Mouse (Mus musculus) kidney, adult 2 months (tissue): ENCODE data around the gene Lct. TPM values are rescaled to one million over a fixed set of nuclear protein-coding genes. Genes with fewer than 3 reads are reported as not detected.
"Not testable (repeated sequence)": the region's sequence is repeated elsewhere in the genome, so short reads cannot be mapped to it uniquely, and the experiment has no call there.

ENCODE experiments used
- DNase-seq: peaks from one replicate; pipeline ENCODE4 v3.0.0; 2021
- H3K27ac ChIP-seq: fragments of 200-500 bp; 2 replicates; pipeline ENCODE4 v1.5.1; 2012; ENCODE audit warnings: low read depth, low read length, control low read depth, inconsistent platforms; ENCODE audit not compliant: insufficient read depth
- H3K27me3 ChIP-seq: fragments of 200-500 bp; replicated peaks from 2 replicates; pipeline ENCODE4 v1.6.1; 2012; ENCODE audit warnings: mild to moderate bottlenecking, moderate library complexity, low read length, inconsistent platforms; ENCODE audit not compliant: control insufficient read depth, insufficient read depth
- H3K36me3 ChIP-seq: fragments of 200-500 bp; 2 replicates; pipeline ENCODE4 v1.6.1; 2012; ENCODE audit warnings: mild to moderate bottlenecking, moderate library complexity, low read length, inconsistent platforms; ENCODE audit not compliant: control insufficient read depth, insufficient read depth
- H3K4me1 ChIP-seq: fragments of 200-500 bp; 2 replicates; pipeline ENCODE4 v1.6.1; 2011; ENCODE audit warnings: low read length; ENCODE audit not compliant: control insufficient read depth, insufficient read depth
- H3K4me3 ChIP-seq: fragments of 200-500 bp; 2 replicates; pipeline ENCODE4 v1.5.1; 2011; ENCODE audit warnings: mild to moderate bottlenecking, low read depth, low read length, control low read depth; ENCODE audit not compliant: insufficient read depth
- CTCF ChIP-seq: fragments of 200-500 bp; conservative IDR thresholded peaks from 2 replicates; pipeline ENCODE4 v1.5.1; 2011; ENCODE audit warnings: low read depth, mild to moderate bottlenecking, control low read depth, low read length, moderate library complexity, mixed read lengths; ENCODE audit not compliant: insufficient read depth, insufficient read length
- POLR2A ChIP-seq: fragments of 200-500 bp; IDR thresholded peaks from one replicate; pipeline ENCODE4 v1.6.1; 2011; ENCODE audit warnings: low read depth, low read length, control low read depth
- WGBS: fragments of 180-500 bp; shearing (Covaris S2); methylation state at CpG from one replicate; pipeline ENCODE4 v1.1.7; 2018; 5-methylcytosine and 5-hydroxymethylcytosine counted together
- polyA plus RNA-seq: library from polyadenylated mRNA; depleted of rRNA; stranded (reverse); fragments of >200 nt; gene quantifications from 2 replicates; pipeline ENCODE4 v1.2.3, GENCODE M21; 2012

The Lct gene
- polyA plus RNA-seq, 1 experiment, result 0.05 TPM

DNA sequence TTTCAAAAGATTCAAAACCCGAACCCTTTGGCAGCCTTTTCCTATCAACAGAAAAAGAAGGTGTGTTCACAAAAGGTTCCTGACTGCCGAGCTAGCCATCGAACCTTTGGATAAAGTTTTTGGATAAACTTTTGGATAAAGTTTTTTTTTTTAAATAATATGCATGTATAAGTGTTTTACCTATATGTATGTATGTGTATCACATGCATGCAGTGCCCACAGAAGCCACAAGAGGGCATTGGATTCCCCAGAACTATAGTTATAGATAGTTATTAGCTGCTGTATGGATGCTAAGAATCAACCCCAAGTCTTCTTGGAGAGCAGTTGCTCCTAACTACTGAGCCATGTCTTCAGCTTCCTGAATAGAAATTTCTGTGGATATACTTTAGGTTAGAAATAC, 46.4 kb downstream of the Lct start:
- H3K36me3 ChIP-seq, result peaks cover 7% of the 10 kb centered on the region
- no peaks in the 10 kb centered on the region for H3K27me3 ChIP-seq
- no peaks in the 10 kb centered on the region for H3K4me1 ChIP-seq
- TF ChIP-seq POLR2A, result no peak
- TF ChIP-seq CTCF, result no peak
- no peak for DNase-seq
- no peak overlapping the region for H3K4me3 ChIP-seq
- no peak overlapping the region for H3K27ac ChIP-seq
- 97% methylated on average over 3 of the region's 3 CpGs for WGBS

DNA sequence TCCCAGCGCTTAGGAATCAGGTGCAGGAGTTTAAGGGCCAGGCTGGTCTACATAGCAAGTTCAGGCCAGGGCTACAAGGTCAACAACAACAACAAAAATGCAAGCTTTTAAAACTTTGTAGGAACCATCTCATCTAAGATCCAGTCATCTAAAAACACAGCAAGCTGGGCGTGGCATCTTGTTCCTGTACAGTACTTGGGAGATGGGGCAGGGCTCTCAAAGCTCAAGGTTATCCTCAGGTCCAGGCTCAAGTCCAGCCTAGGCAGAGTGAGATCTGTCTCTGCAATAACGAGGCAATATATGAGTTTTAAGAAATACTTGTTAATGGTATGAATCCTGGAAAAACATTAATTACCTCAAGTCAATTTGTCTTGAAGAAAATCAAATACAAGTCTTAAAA, 49.6 kb downstream of the Lct start:
- Histone ChIP-seq H3K27ac (no peak overlapping the region), H3K27me3 (no peaks in the 10 kb centered on the region), H3K36me3 (peaks cover 18% of the 10 kb centered on the region), H3K4me1 (no peaks in the 10 kb centered on the region), H3K4me3 (no peak overlapping the region)
- no peak for TF ChIP-seq CTCF
- no peak for TF ChIP-seq POLR2A
- WGBS, result 94% methylated on average over 3 of the region's 3 CpGs
- no peak for DNase-seq

DNA sequence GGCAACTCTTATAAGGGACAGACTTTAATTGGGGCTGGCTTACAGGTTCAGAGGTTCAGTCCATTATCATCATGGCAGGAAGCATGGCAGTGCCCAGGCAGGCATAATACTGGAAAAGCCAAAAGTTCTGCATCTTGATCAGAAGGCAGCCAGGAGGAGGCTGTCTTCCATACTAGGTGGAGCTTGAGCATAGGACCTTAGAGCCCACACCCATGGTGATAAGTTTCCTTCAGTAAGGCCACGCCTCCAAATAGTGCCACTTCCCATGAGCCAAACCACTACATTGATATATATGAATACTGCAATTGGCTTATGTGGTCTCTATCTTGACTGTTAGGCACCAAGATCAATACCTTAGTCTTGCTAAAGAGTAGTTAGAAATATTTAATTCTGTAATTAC, 52.2 kb downstream of the Lct start:
- Histone ChIP-seq H3K27ac (no peak overlapping the region), H3K27me3 (no peaks in the 10 kb centered on the region), H3K36me3 (peaks cover 20% of the 10 kb centered on the region), H3K4me1 (no peaks in the 10 kb centered on the region), H3K4me3 (no peak overlapping the region)
- TF ChIP-seq POLR2A (no peak), CTCF (no peak)
- DNase-seq, result no peak
- WGBS, result 97% methylated on average over 1 of the region's 1 CpGs

DNA sequence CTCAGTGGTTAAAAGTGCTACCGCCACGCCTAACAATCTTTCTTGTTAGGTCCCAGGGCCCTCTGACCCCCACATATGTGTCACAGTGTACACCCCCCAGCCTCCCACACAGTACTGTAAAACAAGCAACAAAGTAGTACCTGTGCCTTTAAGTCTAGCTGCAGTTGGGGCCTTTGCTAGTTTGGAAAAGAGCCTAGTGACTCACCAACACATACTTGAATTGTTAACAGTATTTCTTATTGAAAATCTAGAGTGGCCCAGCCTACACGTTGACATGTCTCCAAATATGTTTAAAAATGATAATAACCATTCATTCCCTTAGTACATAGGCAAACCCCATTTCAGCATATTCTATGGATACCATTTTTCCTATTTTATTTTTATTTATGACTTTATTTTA, 57.4 kb downstream of the Lct start:
- Histone ChIP-seq H3K36me3 (peaks cover 25% of the 10 kb centered on the region), H3K4me1 (no peaks in the 10 kb centered on the region), H3K27me3 (no peaks in the 10 kb centered on the region), H3K4me3 (no peak overlapping the region), H3K27ac (no peak overlapping the region)
- DNase-seq, result no peak
- TF ChIP-seq POLR2A (no peak), CTCF (no peak)
- 93% methylated on average over 3 of the region's 3 CpGs for WGBS

DNA sequence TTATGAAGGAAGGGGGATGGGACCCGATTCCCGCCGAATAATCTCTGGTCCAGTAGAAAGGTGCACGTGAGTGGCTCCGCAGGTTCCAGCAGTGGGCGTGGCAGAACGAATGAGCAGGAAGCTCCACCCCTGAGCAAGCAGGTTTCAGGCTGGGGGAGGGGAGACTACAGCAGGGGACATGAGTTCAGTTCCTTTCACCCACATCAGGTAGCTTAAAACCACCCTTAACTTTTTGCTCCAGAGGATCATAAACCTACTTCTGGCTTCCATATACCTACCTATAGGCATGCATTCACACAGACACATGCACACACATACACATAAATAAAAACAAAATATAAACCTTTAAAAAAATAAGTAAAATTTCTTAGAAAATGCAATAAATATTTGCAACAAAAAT, 61.1 kb downstream of the Lct start:
- DNase-seq, H3K4me1 ChIP-seq, H3K27me3 ChIP-seq, H3K27ac ChIP-seq, H3K4me3 ChIP-seq: not testable (repeated sequence)
- 79% methylated on average over 7 of the region's 7 CpGs for WGBS
- H3K36me3 ChIP-seq, result peaks cover 23% of the 10 kb centered on the region

DNA sequence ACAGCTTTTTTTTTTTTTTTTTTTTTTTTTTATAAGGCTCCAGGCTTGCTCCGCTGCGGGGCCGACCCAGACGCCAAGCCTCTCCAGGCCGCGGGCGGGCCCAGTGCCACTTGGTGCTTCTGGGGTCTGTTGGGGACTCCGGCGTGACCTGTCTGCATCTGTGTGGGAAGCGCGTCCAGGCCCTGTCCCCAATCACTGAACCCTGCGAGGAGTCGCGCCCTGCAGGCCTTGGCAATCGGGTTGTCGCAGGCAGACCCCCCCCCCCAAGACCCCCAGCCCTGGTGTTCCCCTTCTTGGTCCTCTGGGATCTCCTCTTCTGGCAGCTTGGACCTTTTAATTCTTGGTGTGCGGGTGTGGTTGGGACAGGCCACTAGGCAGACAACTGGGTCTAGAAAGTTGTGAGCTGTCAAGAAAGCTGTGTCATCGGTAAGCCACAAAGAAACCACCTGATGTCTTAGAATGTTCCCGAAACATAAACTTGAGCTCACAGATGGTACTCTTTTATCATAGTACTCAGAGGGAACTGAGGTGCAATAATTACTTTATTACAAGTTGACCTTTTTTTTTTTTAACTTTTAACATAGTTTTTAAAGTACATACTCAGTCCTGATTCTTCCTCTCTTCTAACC, 83.3 kb downstream of the Lct start:
- Histone ChIP-seq H3K36me3 (no peaks in the 10 kb centered on the region), H3K27me3 (no peaks in the 10 kb centered on the region), H3K4me1 (no peaks in the 10 kb centered on the region; the same call in 1 of the 2 replicates), H3K4me3 (peak overlapping the region; percentile 75), H3K27ac (peak overlapping the region; percentile 58)
- WGBS, result under 1% methylated on average over 19 of the region's 19 CpGs
- peak; percentile 21 for DNase-seq
- TF ChIP-seq CTCF (no peak), POLR2A (no peak)

DNA sequence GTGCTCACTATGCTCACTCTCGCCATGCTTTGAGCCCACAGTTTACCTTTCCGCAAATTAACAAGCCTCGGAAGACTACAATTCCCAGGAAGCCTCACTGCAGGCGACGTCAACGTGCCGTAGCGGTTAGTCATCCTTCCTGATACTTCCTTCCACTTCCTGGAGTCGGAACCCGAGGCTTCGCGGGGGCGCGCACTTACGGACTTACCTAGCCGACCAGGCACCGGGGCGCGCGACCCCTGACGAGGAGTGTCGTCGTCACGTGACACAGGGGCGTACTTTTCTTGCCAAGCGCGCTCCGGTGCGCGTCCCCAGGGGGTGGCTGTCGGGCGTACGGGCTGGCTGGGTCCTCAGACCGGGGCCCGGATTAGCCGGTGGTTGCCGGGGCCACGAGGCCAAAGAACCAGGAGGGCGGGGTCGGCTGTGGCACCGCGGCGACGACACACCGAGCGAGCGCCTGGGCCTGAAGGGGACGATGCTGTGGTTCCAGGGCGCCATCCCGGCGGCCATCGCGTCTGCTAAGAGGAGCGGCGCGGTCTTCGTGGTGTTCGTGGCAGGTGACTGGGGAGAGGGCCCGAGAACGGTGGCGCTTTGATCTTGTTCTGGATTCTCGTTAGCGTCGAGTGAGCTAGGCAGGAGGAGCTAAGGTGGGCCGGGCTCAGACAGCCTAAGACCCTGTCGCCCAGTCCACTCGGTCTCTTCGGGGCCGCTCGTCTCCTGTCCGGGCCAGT, 84.0 kb downstream of the Lct start:
- peak; percentile 98 for DNase-seq
- WGBS, result under 1% methylated on average over 71 of the region's 71 CpGs
- H3K4me3 ChIP-seq, result peak overlapping the region; percentile 75
- no peaks in the 10 kb centered on the region for H3K36me3 ChIP-seq
- TF ChIP-seq CTCF (no peak), POLR2A (no peak)
- no peaks in the 10 kb centered on the region; the same call in 1 of the 2 replicates for H3K4me1 ChIP-seq
- H3K27me3 ChIP-seq, result no peaks in the 10 kb centered on the region
- H3K27ac ChIP-seq, result peak overlapping the region; percentile 58
